Mouse (Mus musculus): ENCODE data around the gene Adarb2.

GRCm38 (mm10) chr13:8366087-8366486 lies 163.4 kb downstream of the Adarb2 start:
- TF ChIP-seq CTCF (IDR thresholded peaks at IDR 0.05; ENCODE audit: low read depth, low read length) (no peak), POLR2A (IDR thresholded peaks at IDR 0.05; ENCODE audit: extremely low read depth, insufficient read depth, low read length) (no peak)
